Mouse (Mus musculus) hindbrain, embryonic 11.5 days (tissue): Measurements from ENCODE around the gene Ankrd33b. TPM values are rescaled to one million over a fixed set of nuclear protein-coding genes. Genes with fewer than 3 reads are reported as not detected.
A peak's percentile ranks its signal among the peaks of the same experiment; 100 is the strongest.

Source experiments
- ATAC-seq: fragments of 200-750 bp; cut with Nextera tagmentation; 2 replicates; pipeline ENCODE4 v1.8.0; 2017; ENCODE audit warnings: mild to moderate bottlenecking, moderate TSS enrichment, moderate library complexity; ENCODE audit not compliant: low FRiP score
- DNase-seq: peaks from one replicate; pipeline ENCODE4 v3.0.0-alpha.2; 2015; ENCODE audit warnings: low spot score
- H3K27ac ChIP-seq: fragments of 300-500 bp; sonication (generic); 2 replicates; pipeline ENCODE4 v1.5.1; 2014; ENCODE audit warnings: mild to moderate bottlenecking, low read depth, low read length
- H3K27me3 ChIP-seq: fragments of 300-500 bp; sonication (generic); 2 replicates; pipeline ENCODE4 v1.6.1; 2014; ENCODE audit warnings: mild to moderate bottlenecking, low read length, moderate library complexity, mixed read lengths; ENCODE audit not compliant: control insufficient read depth, insufficient read depth
- H3K36me3 ChIP-seq: fragments of 300-500 bp; sonication (generic); 2 replicates; pipeline ENCODE4 v1.6.1; 2014; ENCODE audit warnings: mild to moderate bottlenecking, low read length, moderate library complexity, mixed read lengths; ENCODE audit not compliant: control insufficient read depth, insufficient read depth
- H3K4me1 ChIP-seq: fragments of 300-500 bp; sonication (generic); replicated peaks from 2 replicates; pipeline ENCODE4 v1.6.1; 2014; ENCODE audit warnings: low read length, mixed read lengths; ENCODE audit not compliant: control insufficient read depth, insufficient read depth
- H3K4me2 ChIP-seq: fragments of 300-500 bp; sonication (generic); replicated peaks from 2 replicates; pipeline ENCODE4 v1.6.1; 2014; ENCODE audit warnings: mild to moderate bottlenecking, low read depth, low read length
- H3K4me3 ChIP-seq: fragments of 300-500 bp; sonication (generic); 2 replicates; pipeline ENCODE4 v1.5.1; 2014; ENCODE audit warnings: low read depth, low read length
- H3K9ac ChIP-seq: fragments of 300-500 bp; sonication (generic); 2 replicates; pipeline ENCODE4 v1.6.1; 2014; ENCODE audit warnings: low read depth, low read length
- H3K9me3 ChIP-seq: fragments of 300-500 bp; sonication (generic); 2 replicates; pipeline ENCODE4 v1.6.1; 2016; ENCODE audit warnings: low read length; ENCODE audit not compliant: control insufficient read depth
- WGBS: fragments of 180-500 bp; shearing (Covaris S2); extraction: QIAGEN DNeasy Blood & Tissue Kit; methylation state at CpG from one replicate; pipeline ENCODE4 v1.1.7; 2014; 5-methylcytosine and 5-hydroxymethylcytosine counted together
- polyA plus RNA-seq: library from polyadenylated mRNA; unstranded; fragments of >200 nt; fragmentation: Nextera tagmentation; extraction: Ambion mirVana; gene quantifications from 2 replicates; pipeline ENCODE4 v1.2.1, GENCODE M21; 2014

Gene Ankrd33b
- polyA plus RNA-seq, 1 experiment from 2014 or later, result 0.31 TPM

DNA sequence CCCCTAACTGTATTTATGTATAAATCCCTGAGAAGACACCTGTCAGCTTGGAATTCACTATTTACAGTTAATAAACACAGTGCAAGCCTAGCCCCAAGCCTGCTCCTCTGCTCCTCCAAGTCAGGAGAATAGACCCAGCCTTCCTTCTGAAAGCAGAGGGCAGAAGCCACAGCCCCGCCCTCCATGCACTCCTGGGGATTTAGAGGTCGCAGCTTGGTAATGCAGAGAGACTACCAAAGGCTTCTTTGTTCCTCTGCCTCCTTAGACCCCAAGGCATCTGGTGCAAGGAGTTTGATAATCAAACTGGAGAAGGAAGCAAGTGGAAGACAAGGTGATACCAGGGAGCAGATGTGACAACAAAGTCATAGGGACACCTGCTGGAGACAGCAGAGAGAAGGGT, 73.2 kb downstream of the Ankrd33b start:
- no peak overlapping the region for H3K4me3 ChIP-seq
- H3K9ac ChIP-seq, result no peak overlapping the region
- no peak overlapping the region for H3K4me2 ChIP-seq
- DNase-seq (peak; percentile 15), ATAC-seq (no peak)
- no peak overlapping the region for H3K27ac ChIP-seq
- H3K27me3 ChIP-seq, result peaks cover 21% of the 10 kb centered on the region; the same call in 1 of the 2 replicates
- no peaks in the 10 kb centered on the region; the same call in 1 of the 2 replicates for H3K4me1 ChIP-seq
- WGBS, result 7% methylated on average over 2 of the region's 2 CpGs
- H3K9me3 ChIP-seq, result no peaks in the 10 kb centered on the region
- H3K36me3 ChIP-seq, result no peaks in the 10 kb centered on the region

DNA sequence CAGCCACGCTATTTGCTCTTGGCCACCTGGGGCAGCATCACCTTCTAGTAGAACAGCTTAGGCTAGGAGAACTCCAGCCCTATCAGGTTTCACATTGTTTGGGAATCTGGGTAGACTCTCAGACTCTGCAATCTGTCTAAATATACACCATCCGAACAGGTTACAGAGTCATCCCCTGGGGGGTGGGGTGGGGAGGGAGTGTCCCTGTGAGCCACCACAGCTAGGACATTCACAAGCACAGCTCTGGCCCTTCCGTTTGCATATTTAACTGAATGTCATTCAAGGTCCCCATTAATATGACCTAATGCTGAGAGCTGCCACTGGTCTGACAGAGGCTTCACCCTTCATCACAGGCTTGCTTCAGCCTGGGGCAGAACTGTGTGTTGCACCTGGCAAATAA, 74.9 kb downstream of the Ankrd33b start:
- Histone ChIP-seq H3K27me3 (peaks cover 14% of the 10 kb centered on the region; the same call in 1 of the 2 replicates), H3K36me3 (no peaks in the 10 kb centered on the region), H3K27ac (no peak overlapping the region), H3K4me3 (no peak overlapping the region), H3K4me1 (no peaks in the 10 kb centered on the region; the same call in 1 of the 2 replicates), H3K9me3 (no peaks in the 10 kb centered on the region), H3K4me2 (no peak overlapping the region), H3K9ac (no peak overlapping the region)
- WGBS, result 40% methylated on average over 3 of the region's 3 CpGs
- DNase-seq (no peak), ATAC-seq (no peak)

DNA sequence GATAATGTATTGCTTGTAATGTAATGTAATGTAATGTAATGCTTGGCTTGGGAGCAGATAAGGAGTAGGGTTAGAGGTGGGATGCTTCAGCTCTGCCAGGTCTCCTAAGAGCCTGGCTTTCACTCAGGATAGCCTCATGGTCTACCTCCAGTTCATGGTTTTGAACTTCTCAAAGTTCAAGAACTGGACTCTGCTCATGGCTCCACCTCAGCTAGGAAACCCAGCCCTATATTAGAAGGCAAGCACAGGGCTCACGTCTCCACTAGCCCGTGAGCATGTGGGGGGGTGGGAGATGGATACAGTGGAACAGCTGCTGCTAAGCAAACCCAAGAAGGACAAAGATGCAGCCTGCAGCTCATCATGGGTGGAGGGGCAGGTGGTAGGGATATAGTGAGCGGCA, 81.8 kb downstream of the Ankrd33b start:
- H3K27ac ChIP-seq, result no peak overlapping the region

DNA sequence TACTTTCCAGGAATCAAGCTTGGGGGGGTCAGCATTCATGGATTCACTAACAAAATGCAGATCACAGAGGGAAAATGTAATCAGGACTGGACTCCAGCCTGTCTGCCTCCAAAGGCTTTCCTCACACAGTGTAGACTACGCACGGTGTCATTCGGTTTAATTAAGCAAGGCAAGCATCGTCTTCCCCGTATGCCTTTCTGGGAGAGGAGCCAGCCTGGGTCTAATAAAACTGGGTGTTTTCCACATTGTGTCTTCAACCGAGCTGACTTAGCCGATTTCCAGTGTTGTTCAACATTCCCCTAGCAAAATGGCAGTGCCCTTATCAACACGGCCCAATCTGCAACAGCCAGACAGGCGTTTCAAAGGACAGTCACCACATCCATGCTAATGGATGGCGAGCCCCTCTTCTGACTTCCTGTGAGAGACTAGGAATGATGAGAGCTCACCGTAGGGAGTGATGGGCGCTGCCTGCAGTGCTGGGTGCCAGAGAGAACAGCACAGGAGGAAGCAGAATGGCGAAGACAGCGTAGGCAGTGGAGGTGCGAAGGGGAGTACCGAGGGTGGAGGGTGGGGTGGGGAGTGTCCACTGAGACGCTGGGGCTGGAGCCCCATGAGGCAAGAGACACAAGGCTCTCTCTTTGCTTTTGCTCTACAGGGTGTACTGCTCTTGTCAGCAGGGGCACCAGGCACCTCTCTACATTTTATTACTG, 82.4 kb downstream of the Ankrd33b start:
- no peaks in the 10 kb centered on the region for H3K4me1 ChIP-seq
- ATAC-seq (no peak), DNase-seq (no peak)
- H3K27me3 ChIP-seq, result no peaks in the 10 kb centered on the region
- no peak overlapping the region for H3K27ac ChIP-seq
- no peak overlapping the region for H3K4me3 ChIP-seq
- H3K9me3 ChIP-seq, result no peaks in the 10 kb centered on the region
- WGBS, result 88% methylated on average over 17 of the region's 17 CpGs
- no peak overlapping the region for H3K4me2 ChIP-seq
- no peak overlapping the region for H3K9ac ChIP-seq
- H3K36me3 ChIP-seq, result no peaks in the 10 kb centered on the region

More for the DNA sequence above, 81.8 kb downstream of the Ankrd33b start:
- Histone ChIP-seq H3K4me3 (no peak overlapping the region), H3K9ac (no peak overlapping the region), H3K9me3 (no peaks in the 10 kb centered on the region), H3K36me3 (no peaks in the 10 kb centered on the region), H3K4me2 (no peak overlapping the region), H3K4me1 (no peaks in the 10 kb centered on the region), H3K27me3 (no peaks in the 10 kb centered on the region)
- ATAC-seq (no peak), DNase-seq (no peak)
- 90% methylated on average over 3 of the region's 3 CpGs for WGBS

DNA sequence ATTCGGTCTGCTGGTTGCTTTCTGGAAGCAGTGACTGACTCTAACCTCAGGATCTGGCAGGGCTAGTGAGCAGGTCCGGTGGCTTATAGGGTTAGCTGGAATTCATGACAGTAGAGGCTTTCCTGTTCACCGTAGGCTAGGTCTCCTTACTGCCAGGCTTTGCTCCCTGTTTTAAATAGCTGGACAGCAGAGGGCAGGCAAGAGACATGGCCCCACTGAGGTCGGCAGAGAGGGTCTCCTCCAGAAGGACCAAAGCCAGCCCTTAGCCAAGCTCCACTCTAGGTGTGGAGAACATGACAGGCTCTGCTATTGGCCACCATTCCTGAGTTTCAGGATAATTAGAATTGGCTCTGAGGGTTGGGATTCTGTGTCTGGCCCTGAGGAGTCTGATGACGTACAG, 83.4 kb downstream of the Ankrd33b start:
- no peak for ATAC-seq

DNA sequence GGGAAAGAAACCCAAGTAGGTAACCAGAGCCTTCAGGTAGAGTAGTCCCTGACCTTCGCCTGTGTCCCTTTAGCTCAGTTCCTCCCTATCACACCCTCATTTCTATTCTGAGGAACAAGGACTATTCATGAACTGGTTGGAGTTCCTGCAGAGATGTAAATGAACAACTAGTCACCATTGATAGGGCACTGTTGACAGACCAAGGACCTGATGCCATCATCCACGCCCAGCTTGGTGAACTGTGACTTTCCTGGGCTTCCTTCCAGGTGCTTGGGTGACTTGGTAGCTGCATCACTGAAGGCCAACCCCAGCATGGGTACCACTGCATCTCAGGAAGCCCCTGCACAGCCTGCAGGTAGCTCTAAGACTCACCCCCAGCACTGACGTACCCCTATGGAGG, 85.2 kb downstream of the Ankrd33b start:
- H3K9ac ChIP-seq, result no peak overlapping the region

More for the DNA sequence above, 83.4 kb downstream of the Ankrd33b start:
- Histone ChIP-seq H3K4me1 (no peaks in the 10 kb centered on the region), H3K4me2 (no peak overlapping the region), H3K36me3 (no peaks in the 10 kb centered on the region), H3K9me3 (no peaks in the 10 kb centered on the region), H3K27ac (no peak overlapping the region), H3K4me3 (no peak overlapping the region), H3K9ac (no peak overlapping the region), H3K27me3 (no peaks in the 10 kb centered on the region)
- 75% methylated on average over 5 of the region's 5 CpGs for WGBS
- no peak for DNase-seq

DNA sequence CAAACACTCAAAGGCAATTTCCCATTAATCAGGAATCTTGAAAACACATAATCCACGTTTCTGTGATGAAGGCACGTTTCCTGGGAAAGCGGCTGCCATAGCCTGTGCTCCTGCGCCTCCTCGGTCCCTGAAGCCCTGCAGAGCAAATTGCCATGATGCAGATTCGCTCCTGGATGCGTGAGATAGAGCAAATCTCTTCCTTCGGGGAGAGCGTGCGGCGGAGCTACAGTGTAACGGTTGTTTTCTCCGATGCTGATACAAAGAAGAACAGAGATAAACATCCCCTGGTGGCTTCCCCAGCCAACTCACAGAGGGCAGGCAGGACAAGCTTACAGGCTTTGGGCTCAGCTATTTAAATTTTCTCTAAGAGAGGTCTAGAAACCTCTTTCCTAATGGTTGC, 85.7 kb downstream of the Ankrd33b start:
- H3K4me2 ChIP-seq, result no peak overlapping the region
- H3K9ac ChIP-seq, result no peak overlapping the region
- no peaks in the 10 kb centered on the region for H3K9me3 ChIP-seq
- H3K4me3 ChIP-seq, result no peak overlapping the region
- no peaks in the 10 kb centered on the region for H3K27me3 ChIP-seq
- H3K4me1 ChIP-seq, result no peaks in the 10 kb centered on the region
- ATAC-seq (no peak), DNase-seq (no peak)
- WGBS, result 76% methylated on average over 13 of the region's 13 CpGs
- H3K36me3 ChIP-seq, result no peaks in the 10 kb centered on the region
- H3K27ac ChIP-seq, result no peak overlapping the region

More for the DNA sequence above, 85.2 kb downstream of the Ankrd33b start:
- no peak for ATAC-seq
- Histone ChIP-seq H3K4me2 (no peak overlapping the region), H3K27me3 (no peaks in the 10 kb centered on the region), H3K4me3 (no peak overlapping the region), H3K27ac (no peak overlapping the region), H3K4me1 (no peaks in the 10 kb centered on the region), H3K9me3 (no peaks in the 10 kb centered on the region), H3K36me3 (no peaks in the 10 kb centered on the region)
- DNase-seq, result no peak
- 86% methylated on average over 3 of the region's 3 CpGs for WGBS

DNA sequence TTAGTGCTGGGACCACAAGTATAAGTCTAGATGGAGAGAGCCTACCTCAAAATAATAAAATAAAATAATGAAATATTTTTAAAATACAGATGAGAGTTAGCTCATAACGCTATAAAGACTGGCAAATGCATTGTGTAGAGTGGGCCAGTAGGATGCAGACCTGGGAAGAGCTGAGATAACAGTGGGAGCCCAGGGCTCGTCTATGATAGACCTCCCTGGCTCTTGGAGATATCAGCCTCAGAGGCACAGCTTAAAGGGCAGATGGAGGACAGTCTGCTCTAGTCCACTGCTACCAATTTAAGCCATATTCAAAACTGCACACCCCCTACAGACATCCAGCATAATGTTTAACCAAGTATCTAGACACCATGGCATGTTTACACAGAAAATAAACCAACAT, 86.8 kb downstream of the Ankrd33b start:
- H3K27ac ChIP-seq, result no peak overlapping the region
- H3K4me2 ChIP-seq, result no peak overlapping the region
- H3K9me3 ChIP-seq, result no peaks in the 10 kb centered on the region
- no peaks in the 10 kb centered on the region for H3K4me1 ChIP-seq
- DNase-seq, result no peak
- no peaks in the 10 kb centered on the region for H3K36me3 ChIP-seq
- ATAC-seq, result no peak
- no peak overlapping the region for H3K9ac ChIP-seq
- H3K27me3 ChIP-seq, result no peaks in the 10 kb centered on the region
- no peak overlapping the region for H3K4me3 ChIP-seq
- 85% methylated on average over 2 of the region's 2 CpGs for WGBS

DNA sequence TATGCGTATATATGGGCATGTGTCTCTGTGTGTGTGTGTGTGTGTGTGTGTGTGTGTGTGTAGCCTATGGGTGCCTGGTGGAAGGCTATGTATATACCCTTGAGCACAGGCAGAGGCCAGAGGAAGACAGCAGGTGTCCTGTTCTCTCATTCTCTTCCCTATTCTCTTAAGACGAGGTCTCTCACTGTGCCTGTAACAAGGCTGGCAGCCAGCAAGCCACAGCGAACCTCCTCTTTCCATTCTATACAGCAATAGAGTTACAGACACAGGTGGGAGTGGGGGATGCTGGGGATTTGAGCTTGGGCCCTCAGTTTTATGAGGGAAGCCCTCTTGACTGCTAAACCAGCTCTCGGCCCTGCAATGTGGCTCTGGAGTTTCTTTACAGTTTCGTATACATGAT, 87.5 kb downstream of the Ankrd33b start:
- H3K27ac ChIP-seq, result no peak overlapping the region
- DNase-seq (no peak), ATAC-seq (no peak)
- H3K36me3 ChIP-seq, result no peaks in the 10 kb centered on the region
- H3K9me3 ChIP-seq, result no peaks in the 10 kb centered on the region
- no peaks in the 10 kb centered on the region for H3K27me3 ChIP-seq
- no peak overlapping the region for H3K4me2 ChIP-seq
- 78% methylated on average over 5 of the region's 5 CpGs for WGBS
- no peak overlapping the region for H3K4me3 ChIP-seq
- no peaks in the 10 kb centered on the region for H3K4me1 ChIP-seq
- H3K9ac ChIP-seq, result no peak overlapping the region
